Mouse (Mus musculus): ENCODE data around the gene Vcpkmt.
A peak's percentile ranks its signal among the peaks of the same experiment; 100 is the strongest.

The Vcpkmt gene

DNA sequence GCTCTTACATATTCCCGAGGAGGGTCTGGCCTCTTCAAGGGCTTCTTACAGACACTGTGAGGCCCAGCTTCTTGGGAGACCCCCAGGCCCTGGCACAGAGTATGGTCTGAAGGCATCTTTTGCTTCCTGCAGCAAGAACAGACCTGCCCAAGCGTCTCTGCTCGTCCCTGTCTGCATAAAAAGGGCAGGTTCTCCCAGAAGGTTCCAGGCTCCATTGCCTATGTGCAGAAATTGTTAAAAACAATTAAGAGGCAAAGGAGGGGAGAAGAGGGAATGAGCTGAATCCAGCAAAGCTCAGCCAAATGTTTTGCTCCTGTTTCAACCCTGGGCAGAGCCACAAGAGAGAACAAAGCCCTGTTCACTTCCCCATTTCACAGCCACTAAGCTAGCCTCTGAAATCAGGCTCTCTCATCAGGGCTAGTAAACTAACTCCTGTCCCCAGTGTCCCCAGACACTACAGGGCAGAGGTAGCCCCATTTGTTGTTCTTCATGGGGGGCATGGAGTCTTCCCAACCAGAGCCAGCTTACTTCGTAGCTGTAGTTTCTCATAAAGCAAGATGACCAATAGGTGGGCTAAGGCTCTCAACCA lies 44.4 kb downstream of the Vcpkmt start:
- no peak for DNase-seq (ENCODE audit: low read depth, low spot score)

DNA sequence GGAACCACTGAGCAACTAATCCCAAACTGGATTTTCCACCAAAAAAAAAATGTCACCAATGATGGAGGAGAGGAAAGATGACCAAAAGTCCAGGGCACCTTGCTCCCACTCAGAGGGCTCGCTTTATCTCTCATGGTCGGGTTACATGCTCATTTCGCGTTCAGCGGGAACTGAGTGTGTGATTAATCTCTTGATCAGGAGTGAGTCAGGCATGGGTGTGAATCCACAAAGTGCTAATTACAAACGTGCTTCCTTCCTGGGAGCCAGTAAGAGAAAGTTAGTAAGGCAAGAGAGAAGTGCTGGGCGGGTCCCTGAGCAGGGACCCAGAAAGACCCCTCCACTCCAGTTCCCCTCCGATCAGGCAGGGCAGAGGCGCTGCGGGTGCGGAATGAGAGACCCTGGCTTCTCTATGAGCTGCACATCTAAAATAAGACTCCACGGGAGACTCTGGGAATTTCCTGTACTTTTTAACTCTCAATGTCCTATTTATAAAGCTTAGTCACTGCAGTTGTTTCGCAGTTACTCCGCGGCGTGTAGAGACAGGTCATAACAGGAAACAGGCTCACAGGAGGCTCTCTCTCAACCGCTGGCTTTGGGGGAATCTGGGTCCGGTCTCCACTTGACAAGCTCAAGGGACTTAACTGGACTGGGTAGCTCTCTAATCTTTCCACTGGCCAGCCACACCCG lies 45.0 kb downstream of the Vcpkmt start:
- DNase-seq (ENCODE audit: low read depth, low spot score), result peak; percentile 26

DNA sequence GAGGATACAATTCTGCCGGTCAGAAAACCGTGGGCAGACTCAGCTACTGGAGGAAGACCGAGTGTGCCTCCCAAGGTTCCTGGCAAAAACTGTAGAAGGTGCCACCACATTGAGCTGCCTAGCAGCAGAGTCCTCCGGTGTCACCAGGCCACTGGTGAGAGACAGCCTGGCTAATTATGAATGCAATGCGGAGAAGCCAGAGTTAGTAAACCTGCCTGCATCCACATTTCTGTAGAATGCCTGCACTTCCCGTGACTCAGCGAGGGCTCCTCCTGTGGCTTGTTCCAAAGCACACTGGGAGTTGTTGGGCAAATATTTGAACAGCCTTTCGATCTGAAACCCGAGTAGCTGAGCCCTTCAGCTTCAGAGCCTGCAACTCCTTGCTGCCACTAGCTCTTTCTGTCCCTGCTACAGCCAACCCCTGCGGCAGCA lies 45.6 kb downstream of the Vcpkmt start:
- peak; percentile 29 for DNase-seq (ENCODE audit: low read depth, low spot score)

DNA sequence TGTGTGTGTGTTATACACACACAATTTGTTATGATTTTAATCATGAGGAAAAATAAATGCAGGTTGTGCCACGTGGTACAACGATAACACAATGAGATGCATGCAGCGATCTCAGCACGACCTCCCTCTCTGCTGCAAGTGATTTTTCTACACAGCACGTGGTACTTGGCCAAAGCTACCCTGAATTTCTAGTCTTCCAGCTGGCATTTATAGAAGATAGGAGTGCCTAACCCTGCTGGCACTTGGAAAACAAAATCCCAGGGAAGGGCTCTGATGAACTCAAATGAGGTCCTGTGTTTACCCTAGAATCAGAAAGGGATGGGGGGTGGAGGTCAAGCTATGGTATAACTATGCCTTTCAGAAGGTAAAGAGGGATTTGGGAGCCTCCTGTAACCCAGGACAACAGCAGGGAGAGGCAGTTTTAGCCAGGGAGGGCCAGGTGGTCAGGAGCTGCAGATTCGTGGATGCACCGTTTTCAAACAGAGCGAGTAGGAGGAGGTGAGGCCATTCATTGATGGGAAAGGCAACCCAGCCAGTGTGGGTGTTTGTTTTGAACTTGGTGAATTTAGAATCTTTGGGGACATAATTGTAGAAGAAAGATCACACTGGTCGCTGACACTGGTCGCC lies 46.1 kb downstream of the Vcpkmt start:
- no peak for DNase-seq (ENCODE audit: low read depth, low spot score)

DNA sequence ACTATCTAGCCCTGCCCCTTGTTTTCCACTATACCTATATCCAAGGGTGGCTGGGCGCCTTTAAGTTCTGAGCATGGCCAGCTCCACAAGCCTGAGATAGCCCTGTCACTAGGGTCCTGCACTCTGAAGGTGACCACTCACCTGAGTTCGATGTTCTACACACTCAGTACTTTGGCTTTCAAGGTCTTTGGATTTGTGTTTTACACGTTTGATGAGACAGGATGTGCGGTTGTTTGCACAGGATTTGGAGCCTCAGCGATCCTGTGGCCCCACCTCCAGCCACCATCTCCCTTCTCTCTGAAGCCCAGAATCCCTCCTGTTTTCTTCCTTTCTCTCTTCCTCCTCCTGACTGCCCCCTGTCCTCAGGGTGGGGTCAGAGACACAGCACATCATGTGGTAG lies 49.6 kb downstream of the Vcpkmt start:
- no peak for DNase-seq (ENCODE audit: low read depth, low spot score)

DNA sequence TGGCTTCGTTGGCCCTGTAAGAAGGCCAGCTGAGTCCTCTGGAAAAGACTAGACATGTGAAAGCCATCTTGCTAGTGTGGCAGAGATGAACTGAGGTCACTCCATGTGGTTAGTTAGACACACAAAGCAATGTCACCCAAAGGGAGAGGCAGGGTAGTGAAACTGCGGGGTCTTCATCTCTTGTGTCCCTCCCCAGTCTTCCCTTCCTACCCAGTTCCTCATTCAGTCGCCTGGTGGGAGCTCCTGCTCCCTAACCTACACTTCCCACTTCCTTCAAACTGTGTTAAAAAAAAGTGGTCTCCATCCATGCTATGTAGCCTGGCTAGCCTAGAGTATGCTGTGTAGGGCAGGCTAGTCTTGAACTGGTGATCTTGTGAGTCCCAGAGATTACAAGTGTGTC lies 50.3 kb downstream of the Vcpkmt start:
- no peak for DNase-seq (ENCODE audit: low read depth, low spot score)

DNA sequence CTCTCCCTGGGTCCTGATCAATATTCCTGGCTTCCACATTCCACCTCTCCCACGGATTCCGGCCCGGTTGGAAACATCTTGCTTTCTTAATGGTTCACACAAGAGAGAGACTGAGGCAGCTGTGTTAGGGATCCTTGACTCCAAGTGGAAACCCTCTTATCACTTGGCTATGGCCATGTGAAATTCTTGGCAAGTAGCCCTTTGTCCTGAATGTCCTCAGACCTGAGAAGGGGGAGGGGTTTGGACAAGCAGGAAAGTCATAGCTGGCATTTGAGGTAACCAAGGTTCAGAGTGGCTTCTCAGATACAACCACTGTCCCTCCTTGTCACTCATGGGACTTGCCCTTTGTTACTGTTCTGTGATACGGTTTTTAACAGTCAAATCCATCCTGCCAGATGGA lies 50.7 kb downstream of the Vcpkmt start:
- no peak for DNase-seq (ENCODE audit: low read depth, low spot score)

DNA sequence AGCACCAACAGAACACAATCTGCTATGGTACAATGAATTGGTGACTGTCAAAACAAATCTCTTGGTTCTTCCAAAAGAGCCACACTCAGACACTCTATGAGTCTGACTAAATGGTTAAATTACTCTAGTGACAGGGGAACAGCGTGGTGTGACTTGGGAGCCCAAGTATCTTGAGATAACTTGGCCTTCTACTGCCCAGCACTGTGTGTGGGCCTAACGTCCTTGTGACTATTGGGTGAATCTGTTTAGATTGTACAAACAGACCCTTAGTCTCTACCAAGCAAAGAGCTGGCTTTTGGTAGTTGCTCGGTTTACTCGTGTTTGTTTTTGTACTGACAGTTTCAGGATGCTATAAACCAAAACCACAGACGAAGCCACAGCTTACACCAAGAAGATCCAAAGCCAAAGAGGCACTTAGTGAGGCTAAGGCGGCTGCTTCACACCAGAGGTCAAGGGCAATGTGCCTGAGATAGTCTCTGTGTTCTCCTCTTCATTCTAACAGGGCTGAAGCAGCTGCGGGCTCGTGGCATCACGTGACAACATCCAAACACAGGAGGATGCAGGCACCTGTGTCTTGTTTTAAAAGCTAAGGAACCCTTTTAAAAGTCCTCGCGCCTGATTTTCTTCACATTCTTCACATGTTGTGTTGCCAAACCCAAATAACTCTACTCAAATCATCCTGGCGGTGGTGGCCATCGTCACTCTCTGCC lies 53.0 kb downstream of the Vcpkmt start:
- DNase-seq (ENCODE audit: low read depth, low spot score), result no peak

DNA sequence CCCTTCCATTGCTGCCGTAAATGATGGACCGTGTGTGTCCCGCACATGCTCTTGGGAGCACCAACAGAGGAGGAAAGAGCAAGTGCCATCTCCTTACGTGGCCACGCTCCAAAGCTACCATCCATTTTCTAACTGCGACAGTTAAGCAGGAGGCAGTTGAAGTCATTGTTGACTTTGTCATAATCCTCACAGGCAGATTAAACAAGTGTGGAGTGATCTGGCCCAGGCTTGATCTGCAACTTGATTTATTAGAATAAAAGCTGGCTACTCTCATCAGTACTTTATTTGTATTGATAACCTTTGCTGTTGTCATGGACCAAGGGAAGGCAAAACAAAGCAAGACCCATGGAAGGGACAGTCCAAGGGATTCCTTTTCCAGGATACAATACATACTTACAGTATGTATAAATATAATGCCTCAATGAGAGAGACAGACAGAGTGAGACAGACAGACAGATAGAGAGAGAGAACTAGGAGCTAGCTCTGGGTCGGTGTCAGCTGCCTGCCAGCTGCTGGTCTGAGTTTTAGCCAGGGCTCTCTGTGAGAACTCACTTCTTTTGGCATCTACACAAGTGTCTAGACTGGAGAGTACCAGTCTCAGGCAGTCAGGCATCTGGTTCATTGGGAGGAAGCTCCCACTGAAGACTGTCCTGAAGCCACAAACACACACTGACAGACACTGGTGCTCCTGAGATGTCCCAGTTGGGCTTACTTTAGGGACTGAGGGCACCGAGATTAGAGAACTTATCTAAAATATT lies 54.4 kb downstream of the Vcpkmt start:
- DNase-seq (ENCODE audit: low read depth, low spot score), result no peak

Data from ZHBTc4 (cell line).